Mouse (Mus musculus) hindbrain, embryonic 11.5 days (tissue): Measurements from ENCODE around the gene Tshb. TPM values are rescaled to one million over a fixed set of nuclear protein-coding genes. Genes with fewer than 3 reads are reported as not detected.

ENCODE experiments used
- ATAC-seq: fragments of 200-750 bp; cut with Nextera tagmentation; 2 replicates; pipeline ENCODE4 v1.8.0; 2017; ENCODE audit warnings: mild to moderate bottlenecking, moderate TSS enrichment, moderate library complexity; ENCODE audit not compliant: low FRiP score
- DNase-seq: peaks from one replicate; pipeline ENCODE4 v3.0.0-alpha.2; 2015; ENCODE audit warnings: low spot score
- H3K27ac ChIP-seq: fragments of 300-500 bp; sonication (generic); 2 replicates; pipeline ENCODE4 v1.5.1; 2014; ENCODE audit warnings: mild to moderate bottlenecking, low read depth, low read length
- H3K27me3 ChIP-seq: fragments of 300-500 bp; sonication (generic); 2 replicates; pipeline ENCODE4 v1.6.1; 2014; ENCODE audit warnings: mild to moderate bottlenecking, low read length, moderate library complexity, mixed read lengths; ENCODE audit not compliant: control insufficient read depth, insufficient read depth
- H3K36me3 ChIP-seq: fragments of 300-500 bp; sonication (generic); 2 replicates; pipeline ENCODE4 v1.6.1; 2014; ENCODE audit warnings: mild to moderate bottlenecking, low read length, moderate library complexity, mixed read lengths; ENCODE audit not compliant: control insufficient read depth, insufficient read depth
- H3K4me1 ChIP-seq: fragments of 300-500 bp; sonication (generic); replicated peaks from 2 replicates; pipeline ENCODE4 v1.6.1; 2014; ENCODE audit warnings: low read length, mixed read lengths; ENCODE audit not compliant: control insufficient read depth, insufficient read depth
- H3K4me2 ChIP-seq: fragments of 300-500 bp; sonication (generic); replicated peaks from 2 replicates; pipeline ENCODE4 v1.6.1; 2014; ENCODE audit warnings: mild to moderate bottlenecking, low read depth, low read length
- H3K4me3 ChIP-seq: fragments of 300-500 bp; sonication (generic); 2 replicates; pipeline ENCODE4 v1.5.1; 2014; ENCODE audit warnings: low read depth, low read length
- H3K9ac ChIP-seq: fragments of 300-500 bp; sonication (generic); 2 replicates; pipeline ENCODE4 v1.6.1; 2014; ENCODE audit warnings: low read depth, low read length
- H3K9me3 ChIP-seq: fragments of 300-500 bp; sonication (generic); 2 replicates; pipeline ENCODE4 v1.6.1; 2016; ENCODE audit warnings: low read length; ENCODE audit not compliant: control insufficient read depth
- WGBS: fragments of 180-500 bp; shearing (Covaris S2); extraction: QIAGEN DNeasy Blood & Tissue Kit; methylation state at CpG from one replicate; pipeline ENCODE4 v1.1.7; 2014; 5-methylcytosine and 5-hydroxymethylcytosine counted together
- polyA plus RNA-seq: library from polyadenylated mRNA; unstranded; fragments of >200 nt; fragmentation: Nextera tagmentation; extraction: Ambion mirVana; gene quantifications from 2 replicates; pipeline ENCODE4 v1.2.1, GENCODE M21; 2014

Gene Tshb
- polyA plus RNA-seq, 1 experiment from 2014 or later = 0.23 TPM

- no peak overlapping the region for H3K27ac ChIP-seq
- DNase-seq (peak; percentile 62), ATAC-seq (peak; percentile 88)
- peak overlapping the region; percentile 68 for H3K4me3 ChIP-seq
- H3K36me3 ChIP-seq = no peaks in the 10 kb centered on the region
- H3K9ac ChIP-seq = peak overlapping the region; percentile 52
- peak overlapping the region; percentile 59 for H3K4me2 ChIP-seq
- no peaks in the 10 kb centered on the region for H3K9me3 ChIP-seq
- H3K4me1 ChIP-seq = no peaks in the 10 kb centered on the region; the same call in 1 of the 2 replicates
- peaks cover 4% of the 10 kb centered on the region; the same call in 1 of the 2 replicates for H3K27me3 ChIP-seq
- whole genome bisulfite sequencing = under 1% methylated on average over 33 of the region's 33 CpGs
Observed at GRCm38 (mm10) chr3:102735031-102735558, 47.4 kb downstream of the Tshb start.

GRCm38 (mm10) chr3:102734313-102735030 is 48.0 kb downstream of the Tshb start, which contains the start of gene Tspan2:
Tspan2 (plus strand) TSS chr3:102734529.
- ATAC-seq = peak; percentile 86
- DNase-seq = peak; percentile 77
- no peaks in the 10 kb centered on the region for H3K9me3 ChIP-seq
- H3K4me1 ChIP-seq = no peaks in the 10 kb centered on the region; the same call in 1 of the 2 replicates
- peak within 1 kb of the TSS; percentile 68 for H3K4me3 ChIP-seq
- no peak within 1 kb of the TSS for H3K27ac ChIP-seq
- H3K4me2 ChIP-seq = peak within 1 kb of the TSS; percentile 59
- peak within 1 kb of the TSS; percentile 52 for H3K9ac ChIP-seq
- H3K27me3 ChIP-seq = peaks cover 4% of the 10 kb centered on the region; the same call in 1 of the 2 replicates
- H3K36me3 ChIP-seq = no peaks in the 10 kb centered on the region
- WGBS = under 1% methylated on average over 49 of the region's 54 CpGs

GRCm38 (mm10) chr3:102733936-102734312 is 48.6 kb downstream of the Tshb start:
- 47% methylated on average over 6 of the region's 6 CpGs for WGBS
- Histone ChIP-seq H3K9ac (peak overlapping the region; percentile 52; the same call in 1 of the 2 replicates), H3K4me1 (no peaks in the 10 kb centered on the region; the same call in 1 of the 2 replicates), H3K4me2 (peak overlapping the region; percentile 59), H3K9me3 (no peaks in the 10 kb centered on the region), H3K36me3 (no peaks in the 10 kb centered on the region), H3K27me3 (peaks cover 4% of the 10 kb centered on the region; the same call in 1 of the 2 replicates), H3K4me3 (peak overlapping the region; percentile 68), H3K27ac (no peak overlapping the region)
- ATAC-seq (no peak), DNase-seq (no peak)

GRCm38 (mm10) chr3:102733050-102733449 is 49.5 kb downstream of the Tshb start:
- H3K9ac ChIP-seq = no peak overlapping the region
- H3K36me3 ChIP-seq = no peaks in the 10 kb centered on the region
- no peak overlapping the region for H3K4me3 ChIP-seq
- DNase-seq (no peak), ATAC-seq (no peak)
- no peaks in the 10 kb centered on the region; the same call in 1 of the 2 replicates for H3K4me1 ChIP-seq
- WGBS = 92% methylated on average over 3 of the region's 3 CpGs
- no peaks in the 10 kb centered on the region for H3K9me3 ChIP-seq
- H3K4me2 ChIP-seq = no peak overlapping the region
- no peak overlapping the region for H3K27ac ChIP-seq
- peaks cover 4% of the 10 kb centered on the region; the same call in 1 of the 2 replicates for H3K27me3 ChIP-seq

GRCm38 (mm10) chr3:102732619-102733018 is 49.9 kb downstream of the Tshb start:
- Histone ChIP-seq H3K9ac (no peak overlapping the region), H3K4me3 (no peak overlapping the region), H3K27ac (no peak overlapping the region), H3K27me3 (peaks cover 4% of the 10 kb centered on the region; the same call in 1 of the 2 replicates), H3K4me2 (no peak overlapping the region), H3K36me3 (no peaks in the 10 kb centered on the region), H3K4me1 (no peaks in the 10 kb centered on the region; the same call in 1 of the 2 replicates), H3K9me3 (no peaks in the 10 kb centered on the region)
- ATAC-seq (no peak), DNase-seq (no peak)
- 88% methylated on average over 4 of the region's 4 CpGs for WGBS

- H3K4me2 ChIP-seq = no peak overlapping the region
- no peak overlapping the region for H3K27ac ChIP-seq
- 77% methylated on average over 3 of the region's 3 CpGs for WGBS
- no peak overlapping the region for H3K4me3 ChIP-seq
- H3K36me3 ChIP-seq = no peaks in the 10 kb centered on the region
- DNase-seq = no peak
- no peaks in the 10 kb centered on the region for H3K9me3 ChIP-seq
- no peak overlapping the region for H3K9ac ChIP-seq
- H3K4me1 ChIP-seq = no peaks in the 10 kb centered on the region; the same call in 1 of the 2 replicates
- no peak for ATAC-seq
- peaks cover 4% of the 10 kb centered on the region; the same call in 1 of the 2 replicates for H3K27me3 ChIP-seq
Observed at GRCm38 (mm10) chr3:102731112-102731511, 51.4 kb downstream of the Tshb start.

- H3K4me3 ChIP-seq = no peak overlapping the region
- no peaks in the 10 kb centered on the region for H3K36me3 ChIP-seq
- no peak overlapping the region for H3K9ac ChIP-seq
- H3K27me3 ChIP-seq = peaks cover 4% of the 10 kb centered on the region; the same call in 1 of the 2 replicates
- no peaks in the 10 kb centered on the region for H3K4me1 ChIP-seq
- DNase-seq (no peak), ATAC-seq (no peak)
- no peaks in the 10 kb centered on the region for H3K9me3 ChIP-seq
- H3K27ac ChIP-seq = no peak overlapping the region
- WGBS = 65% methylated on average over 5 of the region's 5 CpGs
- H3K4me2 ChIP-seq = no peak overlapping the region
Observed at GRCm38 (mm10) chr3:102729416-102729815, 53.1 kb downstream of the Tshb start.
